Mouse (Mus musculus) liver, adult 2 months (tissue): Measurements from ENCODE around the gene Brms1. TPM values are rescaled to one million over a fixed set of nuclear protein-coding genes. Genes with fewer than 3 reads are reported as not detected.
A peak's percentile ranks its signal among the peaks of the same experiment; 100 is the strongest.
"Not testable (repeated sequence)": the region's sequence is repeated elsewhere in the genome, so short reads cannot be mapped to it uniquely, and the experiment has no call there.

ENCODE experiments used
- DNase-seq: peaks from one replicate; pipeline ENCODE4 v3.0.0-alpha.2; 2011; ENCODE audit warnings: low read depth, low spot score; ENCODE audit errors: extremely low read depth
- H3K27ac ChIP-seq: fragments of 200-500 bp; replicated peaks from 2 replicates; pipeline ENCODE4 v1.5.1; 2012; ENCODE audit warnings: low read depth, mild to moderate bottlenecking, control low read depth, inconsistent platforms, low read length; ENCODE audit not compliant: insufficient read depth
- H3K27me3 ChIP-seq: fragments of 200-500 bp; 2 replicates; pipeline ENCODE4 v1.6.1; 2012; ENCODE audit warnings: mild to moderate bottlenecking, moderate library complexity, low read length, inconsistent platforms; ENCODE audit not compliant: control insufficient read depth, insufficient read depth
- H3K36me3 ChIP-seq: fragments of 200-500 bp; 2 replicates; pipeline ENCODE4 v1.6.1; 2012; ENCODE audit warnings: low read length, inconsistent platforms; ENCODE audit not compliant: control insufficient read depth, insufficient read depth
- H3K4me1 ChIP-seq: fragments of 200-500 bp; 2 replicates; pipeline ENCODE4 v1.6.1; 2011; ENCODE audit warnings: low read length; ENCODE audit not compliant: control insufficient read depth, insufficient read depth
- H3K4me3 ChIP-seq: fragments of 200-500 bp; 2 replicates; pipeline ENCODE4 v1.5.1; 2011; ENCODE audit warnings: low read depth, mild to moderate bottlenecking, control low read depth, low read length, moderate library complexity; ENCODE audit not compliant: insufficient read depth
- H3K79me2 ChIP-seq: fragments of 200-500 bp; 2 replicates; pipeline ENCODE4 v1.6.1; 2012; ENCODE audit warnings: inconsistent platforms, mild to moderate bottlenecking, low read length, moderate library complexity; ENCODE audit not compliant: control insufficient read depth, insufficient read depth
- H3K9ac ChIP-seq: fragments of 200-500 bp; 2 replicates; pipeline ENCODE4 v1.6.1; 2012; ENCODE audit warnings: low read depth, mild to moderate bottlenecking, control low read depth, inconsistent platforms, low read length
- CTCF ChIP-seq: fragments of 200-500 bp; IDR thresholded peaks from 2 replicates; pipeline ENCODE4 v1.5.1; 2011; ENCODE audit warnings: low read depth, low read length, control low read depth
- POLR2A ChIP-seq: fragments of 200-500 bp; IDR thresholded peaks from 2 replicates; pipeline ENCODE4 v1.6.1; 2011; ENCODE audit warnings: low read length, control low read depth; ENCODE audit not compliant: insufficient read depth; ENCODE audit errors: extremely low read depth
- whole genome bisulfite sequencing: fragments of 180-500 bp; shearing (Covaris S2); methylation state at CpG from one replicate; pipeline ENCODE4 v1.1.7; 2018; 5-methylcytosine and 5-hydroxymethylcytosine counted together
- polyA plus RNA-seq: library from polyadenylated mRNA; depleted of rRNA; stranded (reverse); fragments of >200 nt; gene quantifications from 2 replicates; pipeline ENCODE4 v1.2.3, GENCODE M21; 2012
- total RNA-seq: library from RNA; depleted of rRNA; stranded (reverse); fragments of >200 nt; gene quantifications from 2 replicates; pipeline ENCODE4 v1.2.3, GENCODE M21; 2014

Brms1 gene
- total and polyA plus RNA-seq, 2 experiments, result 13.2 to 22.6 TPM

GRCm38 (mm10) chr19:5001666-5002406 is 39.3 kb upstream of the Brms1 start:
- H3K4me3 ChIP-seq, result no peak overlapping the region
- no peaks in the 10 kb centered on the region for H3K79me2 ChIP-seq
- TF ChIP-seq CTCF (peak; percentile 95), POLR2A (no peak)
- H3K27ac ChIP-seq, result no peak overlapping the region
- WGBS, result 4% methylated on average over 39 of the region's 39 CpGs
- H3K36me3 ChIP-seq, result no peaks in the 10 kb centered on the region
- H3K9ac ChIP-seq, result no peak overlapping the region
- peak; percentile 30 for DNase-seq
- H3K4me1 ChIP-seq, result no peaks in the 10 kb centered on the region
- peaks cover 5% of the 10 kb centered on the region; the same call in 1 of the 2 replicates for H3K27me3 ChIP-seq

- H3K27ac ChIP-seq, H3K79me2 ChIP-seq, H3K4me1 ChIP-seq, H3K27me3 ChIP-seq, H3K4me3 ChIP-seq, DNase-seq, H3K36me3 ChIP-seq, H3K9ac ChIP-seq: not testable (repeated sequence)
- 49% methylated on average over 2 of the region's 2 CpGs for WGBS
Observed at GRCm38 (mm10) chr19:5003644-5004043, 37.5 kb upstream of the Brms1 start.

- 50% methylated on average over 4 of the region's 4 CpGs for whole genome bisulfite sequencing
Observed at GRCm38 (mm10) chr19:5004925-5005324, 36.2 kb upstream of the Brms1 start.

GRCm38 (mm10) chr19:5013138-5013537 is 28.0 kb upstream of the Brms1 start:
- Histone ChIP-seq H3K27ac (no peak overlapping the region), H3K4me3 (no peak overlapping the region), H3K4me1 (no peaks in the 10 kb centered on the region), H3K9ac (no peak overlapping the region), H3K27me3 (no peaks in the 10 kb centered on the region), H3K36me3 (no peaks in the 10 kb centered on the region), H3K79me2 (no peaks in the 10 kb centered on the region)
- no peak for DNase-seq
- 72% methylated on average over 8 of the region's 8 CpGs for WGBS
- TF ChIP-seq CTCF, result no peak
- no peak for TF ChIP-seq POLR2A

More at GRCm38 (mm10) chr19:5004925-5005324, 36.2 kb upstream of the Brms1 start:
- no peak for DNase-seq
- no peak overlapping the region for H3K4me3 ChIP-seq
- no peaks in the 10 kb centered on the region for H3K4me1 ChIP-seq
- no peak for TF ChIP-seq CTCF
- TF ChIP-seq POLR2A, result no peak
- no peaks in the 10 kb centered on the region for H3K36me3 ChIP-seq
- no peak overlapping the region for H3K27ac ChIP-seq
- H3K9ac ChIP-seq, result no peak overlapping the region
- H3K27me3 ChIP-seq, result no peaks in the 10 kb centered on the region
- H3K79me2 ChIP-seq, result no peaks in the 10 kb centered on the region

- Histone ChIP-seq H3K9ac (no peak overlapping the region), H3K79me2 (no peaks in the 10 kb centered on the region), H3K4me3 (no peak overlapping the region), H3K4me1 (no peaks in the 10 kb centered on the region), H3K27ac (no peak overlapping the region), H3K36me3 (no peaks in the 10 kb centered on the region), H3K27me3 (no peaks in the 10 kb centered on the region)
- 10% methylated on average over 8 of the region's 8 CpGs for WGBS
- no peak for TF ChIP-seq POLR2A
- TF ChIP-seq CTCF, result peak; percentile 51
- DNase-seq, result peak; percentile 24
Observed at GRCm38 (mm10) chr19:5014961-5015398, 26.2 kb upstream of the Brms1 start.

GRCm38 (mm10) chr19:5016221-5016742 is 24.9 kb upstream of the Brms1 start:
- Histone ChIP-seq H3K4me3 (no peak overlapping the region), H3K27ac (no peak overlapping the region), H3K36me3 (no peaks in the 10 kb centered on the region), H3K9ac (no peak overlapping the region), H3K79me2 (no peaks in the 10 kb centered on the region), H3K27me3 (no peaks in the 10 kb centered on the region), H3K4me1 (no peaks in the 10 kb centered on the region)
- 36% methylated on average over 10 of the region's 10 CpGs for WGBS
- TF ChIP-seq CTCF (no peak), POLR2A (no peak)
- DNase-seq, result no peak
